ENCODE assay signal across 27 mouse cellular contexts in genomic region chr10:89573421-89573820, GRCm38 (mm10). TPM values are rescaled to one million over a fixed set of nuclear protein-coding genes. Genes with fewer than 3 reads are reported as not detected.
"Had no signal": no experiment of that assay in that cellular context is flagged by ENCODE, and none has a peak within 500 bp of the region (broad histone marks: within the 10 kb centered on the region; RNA-seq: fewer than 3 reads in every experiment).

No protein-coding gene starts in this region.

- H3K9me3 ChIP-seq: heart, embryonic 15.5 days; hindbrain, embryonic 13.5 days; hindbrain, embryonic 15.5 days; limb, embryonic 10.5 days; limb, embryonic 12.5 days had no signal

- H3K4me2 ChIP-seq: heart, embryonic 11.5 days; heart, embryonic 13.5 days; heart, embryonic 15.5 days; hindbrain, embryonic 13.5 days; hindbrain, embryonic 15.5 days; limb, embryonic 12.5 days; liver, embryonic 12.5 days had no signal

- DNase-seq: forebrain, postnatal 0 days; gastrocnemius, postnatal 14 days; gastrocnemius, postnatal 36 days; heart, adult 2 months; heart, postnatal 14 days; heart, postnatal 36 days; kidney, adult 18-20 months; kidney, adult 8-10 months; kidney, postnatal 25 days; kidney, postnatal 4 days had no signal

- H3K4me3 ChIP-seq: heart, adult 2 months; heart, embryonic 13.5 days; heart, embryonic 15.5 days; hindbrain, embryonic 13.5 days; hindbrain, embryonic 15.5 days; layer of hippocampus, adult 2 months; left cerebral cortex, adult 2 months; limb, embryonic 10.5 days; limb, embryonic 12.5 days; liver, embryonic 12.5 days had no signal

- H3K27ac ChIP-seq: heart, adult 2 months; heart, embryonic 13.5 days; heart, embryonic 15.5 days; hindbrain, embryonic 13.5 days; hindbrain, embryonic 15.5 days; hindbrain, postnatal 0 days; layer of hippocampus, adult 2 months; left cerebral cortex, adult 2 months; limb, embryonic 10.5 days; limb, embryonic 12.5 days; liver, embryonic 12.5 days had no signal

- H3K4me1 ChIP-seq: heart, embryonic 13.5 days; heart, embryonic 15.5 days; hindbrain, embryonic 13.5 days; hindbrain, embryonic 15.5 days; limb, embryonic 10.5 days; limb, embryonic 12.5 days; liver, embryonic 12.5 days had no signal

- H3K36me3 ChIP-seq: heart, embryonic 13.5 days; heart, embryonic 15.5 days; hindbrain, embryonic 13.5 days; hindbrain, embryonic 15.5 days; limb, embryonic 10.5 days; limb, embryonic 12.5 days; liver, embryonic 12.5 days had no signal

- H3K9ac ChIP-seq: forebrain, postnatal 0 days; heart, embryonic 13.5 days; heart, embryonic 15.5 days; hindbrain, embryonic 13.5 days; hindbrain, embryonic 15.5 days; limb, embryonic 12.5 days; liver, embryonic 12.5 days had no signal

- ATAC-seq: forebrain, postnatal 0 days; hindbrain, postnatal 0 days; liver, embryonic 12.5 days had no signal

- H3K27me3 ChIP-seq: heart, embryonic 13.5 days; heart, embryonic 15.5 days; hindbrain, embryonic 13.5 days; hindbrain, embryonic 15.5 days; limb, embryonic 12.5 days; liver, embryonic 12.5 days had no signal

RNA-seq across cellular contexts. Expression of gene Nr1h4, which starts 40.0 kb away (rescaled TPM):
- total RNA-seq: forebrain, postnatal 0 days; gastrocnemius, postnatal 14 days; gastrocnemius, postnatal 36 days; hematopoietic stem cell, adult 5-6 weeks; hindbrain, postnatal 0 days; left cerebral cortex, adult 2 months; left cerebral cortex, postnatal 36 days had no signal
- polyA plus RNA-seq: forebrain, postnatal 0 days; hindbrain, embryonic 11.5 days; hindbrain, embryonic 13.5 days; hindbrain, embryonic 15.5 days; limb, embryonic 10.5 days; limb, embryonic 12.5 days had no signal

RNA-seq across cellular contexts. Expression of gene Slc17a8, which starts 47.6 kb away (rescaled TPM):
- total RNA-seq: gastrocnemius, adult 8-10 months; gastrocnemius, postnatal 36 days; heart, adult 2 months; heart, postnatal 36 days; hematopoietic stem cell, adult 5-6 weeks had no signal
- polyA plus RNA-seq: heart, adult 2 months; heart, postnatal 0 days; intestine, embryonic 14.5 days; limb, embryonic 10.5 days; limb, embryonic 12.5 days had no signal
